Mouse (Mus musculus) cerebellum, adult 2 months (tissue): ENCODE results near the gene Cilp. TPM values are rescaled to one million over a fixed set of nuclear protein-coding genes. Genes with fewer than 3 reads are reported as not detected.

Experiments used
- DNase-seq, 2 experiments: peaks; one replicate each; pipeline ENCODE4 v3.0.0; 2021
- H3K27ac ChIP-seq: fragments of 200-500 bp; 2 replicates; pipeline ENCODE4 v1.5.1; 2012; ENCODE audit warnings: low read length, control low read depth, inconsistent platforms; ENCODE audit not compliant: insufficient read depth
- H3K27me3 ChIP-seq: fragments of 200-500 bp; 2 replicates; pipeline ENCODE4 v1.6.1; 2012; ENCODE audit warnings: inconsistent platforms, mild to moderate bottlenecking, low read length, moderate library complexity; ENCODE audit not compliant: control insufficient read depth, insufficient read depth
- H3K4me1 ChIP-seq: fragments of 200-500 bp; 2 replicates; pipeline ENCODE4 v1.6.1; 2011; ENCODE audit warnings: low read length; ENCODE audit not compliant: control insufficient read depth, insufficient read depth
- H3K4me3 ChIP-seq: fragments of 200-500 bp; replicated peaks from 2 replicates; pipeline ENCODE3; 2011; ENCODE audit warnings: mild to moderate bottlenecking, low read depth, low read length, control low read depth; ENCODE audit not compliant: insufficient read depth
- CTCF ChIP-seq: fragments of 200-500 bp; IDR thresholded peaks from 2 replicates; pipeline ENCODE4 v1.5.1; 2011; ENCODE audit warnings: low read depth, mild to moderate bottlenecking, control low read depth, low read length, moderate library complexity, borderline replicate concordance; ENCODE audit not compliant: insufficient read depth
- POLR2A ChIP-seq: fragments of 200-500 bp; IDR thresholded peaks from 2 replicates; pipeline ENCODE4 v1.6.1; 2011; ENCODE audit warnings: low read length, control low read depth, borderline replicate concordance; ENCODE audit not compliant: insufficient read depth
- WGBS: fragments of 180-500 bp; shearing (Covaris S2); methylation state at CpG from one replicate; pipeline ENCODE4 v1.1.7; 2018; 5-methylcytosine and 5-hydroxymethylcytosine counted together
- polyA plus RNA-seq: library from polyadenylated mRNA; depleted of rRNA; stranded (reverse); fragments of >200 nt; gene quantifications from 2 replicates; pipeline ENCODE4 v1.2.3, GENCODE M21; 2012

Cilp gene
- polyA plus RNA-seq, 1 experiment: 0.10 TPM

- Histone ChIP-seq H3K27ac (no peak overlapping the region), H3K4me3 (no peak overlapping the region), H3K4me1 (peaks cover 3% of the 10 kb centered on the region; the same call in 1 of the 2 replicates), H3K27me3 (no peaks in the 10 kb centered on the region)
- DNase-seq: no peak
- WGBS: 75% methylated on average over 4 of the region's 4 CpGs
- TF ChIP-seq CTCF (no peak), POLR2A (no peak)
Measured at GRCm38 (mm10) chr9:65303586-65303985, 38.6 kb downstream of the Cilp start.

- H3K4me1 ChIP-seq: peaks cover 3% of the 10 kb centered on the region; the same call in 1 of the 2 replicates
- TF ChIP-seq POLR2A: no peak
- TF ChIP-seq CTCF: no peak
- no peak overlapping the region for H3K27ac ChIP-seq
- WGBS: 53% methylated on average over 4 of the region's 4 CpGs
- DNase-seq: no peak
- H3K27me3 ChIP-seq: no peaks in the 10 kb centered on the region
- H3K4me3 ChIP-seq: no peak overlapping the region
Measured at GRCm38 (mm10) chr9:65304300-65304699, 39.3 kb downstream of the Cilp start.

GRCm38 (mm10) chr9:65306672-65307071, 41.7 kb downstream of the Cilp start:
- no peaks in the 10 kb centered on the region for H3K27me3 ChIP-seq
- TF ChIP-seq POLR2A: no peak
- TF ChIP-seq CTCF: no peak
- H3K4me3 ChIP-seq: no peak overlapping the region
- DNase-seq: peak in 1 of 2 experiments; percentile 22
- H3K27ac ChIP-seq: no peak overlapping the region
- peaks cover 3% of the 10 kb centered on the region; the same call in 1 of the 2 replicates for H3K4me1 ChIP-seq
- 14% methylated on average over 2 of the region's 2 CpGs for WGBS

GRCm38 (mm10) chr9:65308011-65308410, 43.0 kb downstream of the Cilp start:
- no peak for TF ChIP-seq POLR2A
- TF ChIP-seq CTCF: no peak
- no peak for DNase-seq
- Histone ChIP-seq H3K4me1 (peaks cover 3% of the 10 kb centered on the region; the same call in 1 of the 2 replicates), H3K4me3 (no peak overlapping the region), H3K27me3 (no peaks in the 10 kb centered on the region), H3K27ac (no peak overlapping the region)
- WGBS: 74% methylated on average over 1 of the region's 1 CpGs

- no peaks in the 10 kb centered on the region for H3K4me1 ChIP-seq
- no peak for TF ChIP-seq CTCF
- no peak for TF ChIP-seq POLR2A
- DNase-seq: no peak
- no peak overlapping the region for H3K27ac ChIP-seq
- no peak overlapping the region for H3K4me3 ChIP-seq
- H3K27me3 ChIP-seq: no peaks in the 10 kb centered on the region
- 93% methylated on average over 4 of the region's 4 CpGs for WGBS
Measured at GRCm38 (mm10) chr9:65312669-65313357, 47.8 kb downstream of the Cilp start.

- H3K27me3 ChIP-seq: no peaks in the 10 kb centered on the region
- no peaks in the 10 kb centered on the region for H3K4me1 ChIP-seq
- H3K27ac ChIP-seq: no peak overlapping the region
- no peak for DNase-seq
- H3K4me3 ChIP-seq: no peak overlapping the region
- no peak for TF ChIP-seq POLR2A
- TF ChIP-seq CTCF: no peak
- 96% methylated on average over 1 of the region's 1 CpGs for WGBS
Measured at GRCm38 (mm10) chr9:65313846-65314245, 48.9 kb downstream of the Cilp start.

- Histone ChIP-seq H3K4me3 (no peak overlapping the region), H3K27me3 (no peaks in the 10 kb centered on the region), H3K27ac (no peak overlapping the region), H3K4me1 (no peaks in the 10 kb centered on the region)
- 67% methylated on average over 11 of the region's 11 CpGs for WGBS
- no peak for TF ChIP-seq CTCF
- TF ChIP-seq POLR2A: no peak
- DNase-seq: no peak
Measured at GRCm38 (mm10) chr9:65322255-65322900, 57.4 kb downstream of the Cilp start.

- Histone ChIP-seq H3K27ac (no peak overlapping the region), H3K27me3 (no peaks in the 10 kb centered on the region), H3K4me1 (no peaks in the 10 kb centered on the region), H3K4me3 (no peak overlapping the region)
- no peak for TF ChIP-seq POLR2A
- no peak for TF ChIP-seq CTCF
- DNase-seq: no peak
Measured at GRCm38 (mm10) chr9:65325971-65326370, 61.0 kb downstream of the Cilp start.
